Mouse (Mus musculus) kidney, embryonic 16.5 days (tissue): ENCODE results near the gene 2510002D24Rik. TPM values are rescaled to one million over a fixed set of nuclear protein-coding genes. Genes with fewer than 3 reads are reported as not detected.
"Not testable (repeated sequence)": the region's sequence is repeated elsewhere in the genome, so short reads cannot be mapped to it uniquely, and the experiment has no call there.

Experiments
- ATAC-seq: fragments of 200-750 bp; cut with Nextera tagmentation; 2 replicates; pipeline ENCODE4 v1.8.0; 2017; ENCODE audit warnings: moderate TSS enrichment; ENCODE audit not compliant: low FRiP score, low TSS enrichment
- H3K27ac ChIP-seq: fragments of 300-500 bp; sonication (generic); 2 replicates; pipeline ENCODE4 v1.5.1; 2014; ENCODE audit warnings: low read length
- H3K27me3 ChIP-seq: fragments of 300-500 bp; sonication (generic); 2 replicates; pipeline ENCODE4 v1.6.1; 2014; ENCODE audit warnings: low read length, control low read depth, mixed read lengths; ENCODE audit not compliant: insufficient read depth
- H3K36me3 ChIP-seq: fragments of 300-500 bp; sonication (generic); 2 replicates; pipeline ENCODE4 v1.6.1; 2014; ENCODE audit warnings: low read length, control low read depth, mixed read lengths; ENCODE audit not compliant: insufficient read depth
- H3K4me1 ChIP-seq: fragments of 300-500 bp; sonication (generic); 2 replicates; pipeline ENCODE4 v1.6.1; 2014; ENCODE audit warnings: low read length, control low read depth, mixed read lengths; ENCODE audit not compliant: insufficient read depth
- H3K4me2 ChIP-seq: fragments of 300-500 bp; sonication (generic); replicated peaks from 2 replicates; pipeline ENCODE4 v1.6.1; 2014; ENCODE audit warnings: low read depth, low read length
- H3K4me3 ChIP-seq: fragments of 300-500 bp; sonication (generic); 2 replicates; pipeline ENCODE4 v1.5.1; 2014; ENCODE audit warnings: mild to moderate bottlenecking, low read length
- H3K9ac ChIP-seq: fragments of 300-500 bp; sonication (generic); replicated peaks from 2 replicates; pipeline ENCODE4 v1.6.1; 2014; ENCODE audit warnings: low read length
- H3K9me3 ChIP-seq: fragments of 300-500 bp; sonication (generic); 2 replicates; pipeline ENCODE4 v1.6.1; 2016; ENCODE audit warnings: low read length, control low read depth
- WGBS: fragments of 180-500 bp; shearing (Covaris S2); extraction: QIAGEN DNeasy Blood & Tissue Kit; methylation state at CpG from one replicate; pipeline ENCODE4 v1.1.7; 2014; 5-methylcytosine and 5-hydroxymethylcytosine counted together
- polyA plus RNA-seq: library from polyadenylated mRNA; unstranded; fragments of >200 nt; fragmentation: Nextera tagmentation; extraction: Ambion mirVana; gene quantifications from 2 replicates; pipeline ENCODE4 v1.2.1, GENCODE M21; 2015

The 2510002D24Rik gene
- polyA plus RNA-seq, 1 experiment from 2014 or later: 50.5 TPM

- 0 out of 2 replicates have a peak, but pooled peaks cover 4% of the 10 kb centered on the region for H3K4me1 ChIP-seq
- no peak for ATAC-seq
- peaks cover 26% of the 10 kb centered on the region for H3K36me3 ChIP-seq
- no peak overlapping the region for H3K27ac ChIP-seq
- H3K27me3 ChIP-seq: no peaks in the 10 kb centered on the region
- WGBS: 93% methylated on average over 4 of the region's 4 CpGs
- H3K9me3 ChIP-seq: no peaks in the 10 kb centered on the region
- no peak overlapping the region for H3K9ac ChIP-seq
- H3K4me3 ChIP-seq: no peak overlapping the region
- H3K4me2 ChIP-seq: no peak overlapping the region
Observed at GRCm38 (mm10) chr16:18838346-18838745, 2.0 kb downstream of the 2510002D24Rik start.

DNA sequence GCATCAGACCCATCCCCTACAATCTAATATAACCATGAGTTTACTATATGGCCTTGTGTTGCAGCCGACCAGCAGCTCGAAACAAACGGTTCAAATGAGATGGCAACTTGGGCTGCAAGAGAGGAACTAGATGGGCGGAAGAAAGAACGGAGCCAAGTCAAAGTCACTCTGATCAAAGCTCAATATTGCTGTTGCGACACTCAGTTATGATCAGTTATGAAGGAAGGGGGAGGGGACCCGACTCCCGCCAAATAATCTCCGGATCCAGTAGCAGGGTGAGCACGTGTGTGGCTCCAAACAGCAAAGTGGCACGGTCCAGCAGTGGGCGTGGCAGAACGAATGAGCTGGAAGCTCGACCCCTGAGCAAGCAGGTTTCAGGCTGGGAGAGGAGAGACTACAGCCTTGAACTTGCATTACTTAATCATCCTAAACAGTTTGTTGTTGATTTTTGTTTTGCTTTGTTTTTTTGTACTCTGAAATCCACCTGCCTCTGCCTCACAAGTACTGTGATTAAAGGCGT lies 10.0 kb downstream of the 2510002D24Rik start:
- H3K36me3 ChIP-seq: no peaks in the 10 kb centered on the region
- no peaks in the 10 kb centered on the region for H3K4me1 ChIP-seq
- no peaks in the 10 kb centered on the region for H3K27me3 ChIP-seq
- H3K27ac ChIP-seq: no peak overlapping the region
- no peak overlapping the region for H3K9ac ChIP-seq
- WGBS: 84% methylated on average over 15 of the region's 15 CpGs
- no peak overlapping the region for H3K4me2 ChIP-seq
- no peak overlapping the region for H3K4me3 ChIP-seq
- peaks cover 5% of the 10 kb centered on the region; the same call in 1 of the 2 replicates for H3K9me3 ChIP-seq
- ATAC-seq: no peak

DNA sequence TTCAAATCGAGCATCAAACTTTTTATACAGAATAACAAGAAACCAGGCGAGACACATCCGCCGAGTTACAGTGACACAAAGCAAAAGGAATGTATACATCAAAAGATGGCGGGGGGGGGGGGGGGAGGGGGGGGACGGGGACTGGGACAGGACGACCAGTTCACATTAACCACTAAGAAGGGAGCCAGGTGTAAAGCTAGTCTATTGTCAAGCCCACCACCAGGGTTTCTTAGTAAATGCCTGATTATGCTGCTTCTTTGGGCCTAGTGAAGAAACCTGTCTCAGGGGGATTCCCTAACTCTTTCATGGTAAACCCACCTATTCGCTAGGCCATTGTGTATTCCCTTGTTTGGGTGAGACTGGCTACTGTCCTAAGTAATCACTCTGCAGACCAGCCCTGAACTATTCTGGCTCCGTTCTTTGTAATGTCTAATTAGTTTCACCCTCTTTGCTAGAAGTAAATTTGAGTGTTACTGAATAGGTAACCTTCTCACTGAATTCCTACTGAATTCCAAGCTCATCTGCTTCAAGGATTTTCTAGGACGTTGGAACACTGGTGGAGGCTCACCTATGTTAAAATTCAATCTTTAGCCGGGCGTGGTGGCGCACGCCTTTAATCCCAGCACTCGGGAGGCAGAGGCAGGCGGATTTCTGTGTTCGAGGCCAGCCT lies 13.3 kb downstream of the 2510002D24Rik start:
- H3K9me3 ChIP-seq, ATAC-seq, H3K4me2 ChIP-seq, H3K9ac ChIP-seq, H3K4me1 ChIP-seq, H3K27ac ChIP-seq, H3K27me3 ChIP-seq, H3K36me3 ChIP-seq, H3K4me3 ChIP-seq: not testable (repeated sequence)
- WGBS: 89% methylated on average over 15 of the region's 17 CpGs

GRCm38 (mm10) chr16:18858551-18858950 lies 22.2 kb downstream of the 2510002D24Rik start:
- no peaks in the 10 kb centered on the region for H3K36me3 ChIP-seq
- H3K4me3 ChIP-seq: no peak overlapping the region
- peaks cover 5% of the 10 kb centered on the region for H3K9me3 ChIP-seq
- H3K9ac ChIP-seq: no peak overlapping the region
- no peaks in the 10 kb centered on the region for H3K4me1 ChIP-seq
- no peaks in the 10 kb centered on the region for H3K27me3 ChIP-seq
- no peak overlapping the region for H3K4me2 ChIP-seq
- no peak overlapping the region for H3K27ac ChIP-seq
- no peak for ATAC-seq

- Histone ChIP-seq H3K4me1 (no peaks in the 10 kb centered on the region), H3K27me3 (no peaks in the 10 kb centered on the region), H3K4me3 (no peak overlapping the region), H3K27ac (no peak overlapping the region), H3K36me3 (no peaks in the 10 kb centered on the region), H3K9me3 (peaks cover 5% of the 10 kb centered on the region), H3K9ac (no peak overlapping the region), H3K4me2 (no peak overlapping the region)
- 64% methylated on average over 1 of the region's 1 CpGs for WGBS
- ATAC-seq: no peak
Observed at GRCm38 (mm10) chr16:18860186-18860585, 23.8 kb downstream of the 2510002D24Rik start.

DNA sequence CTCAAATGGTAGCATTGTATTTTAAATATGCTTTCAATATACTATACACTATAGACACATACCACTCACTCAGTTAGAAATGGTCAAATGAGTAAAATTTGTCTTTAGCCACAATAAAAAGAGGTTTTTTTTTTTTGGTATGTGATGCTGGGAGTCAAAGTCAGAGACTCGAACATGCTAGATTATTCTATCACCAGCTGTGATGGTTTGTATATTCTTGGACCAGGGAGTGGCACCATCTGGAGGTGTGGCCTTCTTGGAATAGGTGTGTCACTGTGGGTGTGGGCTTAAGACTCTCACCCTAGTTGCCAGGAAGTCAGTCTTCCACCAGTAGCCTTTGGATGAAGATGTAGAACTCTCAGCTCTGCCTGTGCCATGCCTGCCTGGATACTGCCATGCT lies 34.1 kb downstream of the 2510002D24Rik start:
- H3K27ac ChIP-seq, H3K9ac ChIP-seq, H3K27me3 ChIP-seq, H3K4me2 ChIP-seq, H3K9me3 ChIP-seq, H3K4me1 ChIP-seq, H3K4me3 ChIP-seq, ATAC-seq: not testable (repeated sequence)
- H3K36me3 ChIP-seq: peaks cover 31% of the 10 kb centered on the region
- WGBS: 95% methylated on average over 1 of the region's 1 CpGs

DNA sequence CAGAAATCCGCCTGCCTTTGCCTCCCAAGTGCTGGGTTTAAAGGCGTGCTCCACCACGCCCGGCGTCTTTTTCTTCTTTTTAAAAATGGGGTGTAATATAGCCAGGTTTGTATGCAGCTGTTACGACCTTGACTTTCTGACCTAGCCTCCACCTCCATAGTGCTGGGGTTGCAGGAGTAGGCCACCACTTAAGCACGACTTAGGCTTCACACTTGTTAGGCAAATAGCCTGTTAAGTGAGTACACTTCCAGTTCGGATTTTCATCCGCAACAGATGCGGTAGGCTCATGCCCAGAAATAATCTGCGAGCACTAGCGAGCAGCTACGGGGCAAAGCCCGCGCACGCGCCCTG lies 39.7 kb downstream of the 2510002D24Rik start:
- Histone ChIP-seq H3K9me3 (no peaks in the 10 kb centered on the region), H3K9ac (peak overlapping the region; percentile 87), H3K36me3 (peaks cover 28% of the 10 kb centered on the region), H3K27me3 (no peaks in the 10 kb centered on the region), H3K4me3 (peak overlapping the region; percentile 91), H3K4me1 (peaks cover 14% of the 10 kb centered on the region; the same call in 1 of the 2 replicates), H3K4me2 (peak overlapping the region; percentile 83), H3K27ac (peak overlapping the region; percentile 97)
- under 1% methylated on average over 17 of the region's 17 CpGs for WGBS
- ATAC-seq: no peak; the same call in 1 of the 2 replicates

- Histone ChIP-seq H3K27me3 (no peaks in the 10 kb centered on the region), H3K9ac (peak within 1 kb of the TSS; percentile 87), H3K4me1 (peaks cover 14% of the 10 kb centered on the region; the same call in 1 of the 2 replicates), H3K4me3 (peak within 1 kb of the TSS; percentile 91), H3K36me3 (peaks cover 26% of the 10 kb centered on the region), H3K27ac (peak within 1 kb of the TSS; percentile 97), H3K9me3 (no peaks in the 10 kb centered on the region), H3K4me2 (peak within 1 kb of the TSS; percentile 83)
- WGBS: under 1% methylated on average over 77 of the region's 93 CpGs
- peak; percentile 95 for ATAC-seq
Observed at GRCm38 (mm10) chr16:18876442-18877308, 40.3 kb downstream of the 2510002D24Rik start, which contains the start of the genes Mrpl40 and Hira. Gene Mrpl40 (minus strand): TSS chr16:18876862. Gene Hira (plus strand): TSS chr16:18877037.

- peaks cover 14% of the 10 kb centered on the region; the same call in 1 of the 2 replicates for H3K4me1 ChIP-seq
- H3K27ac ChIP-seq: peak overlapping the region; percentile 97
- H3K4me3 ChIP-seq: peak overlapping the region; percentile 91
- under 1% methylated on average over 41 of the region's 43 CpGs for WGBS
- ATAC-seq: peak; percentile 60
- H3K4me2 ChIP-seq: peak overlapping the region; percentile 83
- peak overlapping the region; percentile 87 for H3K9ac ChIP-seq
- peaks cover 19% of the 10 kb centered on the region for H3K36me3 ChIP-seq
- H3K27me3 ChIP-seq: no peaks in the 10 kb centered on the region
- H3K9me3 ChIP-seq: no peaks in the 10 kb centered on the region
Observed at GRCm38 (mm10) chr16:18877386-18878090, 41.2 kb downstream of the 2510002D24Rik start.
